Mouse (Mus musculus) kidney, embryonic 15.5 days (tissue): ENCODE measurements around the gene Ush1g. TPM values are rescaled to one million over a fixed set of nuclear protein-coding genes. Genes with fewer than 3 reads are reported as not detected.

ENCODE experiments used
- ATAC-seq: fragments of 200-750 bp; cut with Nextera tagmentation; replicated peaks from 2 replicates; pipeline ENCODE4 v1.8.0; 2017; ENCODE audit warnings: moderate TSS enrichment; ENCODE audit not compliant: low FRiP score
- H3K27ac ChIP-seq: fragments of 300-500 bp; sonication (generic); 2 replicates; pipeline ENCODE4 v1.5.1; 2015; ENCODE audit warnings: mild to moderate bottlenecking, inconsistent platforms
- H3K27me3 ChIP-seq: fragments of 300-500 bp; sonication (generic); 2 replicates; pipeline ENCODE4 v1.6.1; 2015; ENCODE audit warnings: inconsistent platforms
- H3K36me3 ChIP-seq: fragments of 300-500 bp; sonication (generic); 2 replicates; pipeline ENCODE4 v1.6.1; 2015; ENCODE audit warnings: inconsistent platforms
- H3K4me1 ChIP-seq: fragments of 300-500 bp; sonication (generic); 2 replicates; pipeline ENCODE4 v1.6.1; 2015; ENCODE audit warnings: inconsistent platforms
- H3K4me2 ChIP-seq: fragments of 300-500 bp; sonication (generic); 2 replicates; pipeline ENCODE4 v1.6.1; 2015; ENCODE audit warnings: moderate library complexity, mild to moderate bottlenecking, inconsistent platforms
- H3K4me3 ChIP-seq: fragments of 300-500 bp; sonication (generic); replicated peaks from 2 replicates; pipeline ENCODE4 v1.5.1; 2015; ENCODE audit warnings: mild to moderate bottlenecking, inconsistent platforms
- H3K9ac ChIP-seq: fragments of 300-500 bp; sonication (generic); 2 replicates; pipeline ENCODE4 v1.6.1; 2015; ENCODE audit warnings: mild to moderate bottlenecking, inconsistent platforms
- H3K9me3 ChIP-seq: fragments of 300-500 bp; sonication (generic); replicated peaks from 2 replicates; pipeline ENCODE4 v1.6.1; 2016; ENCODE audit warnings: inconsistent platforms
- WGBS: fragments of 180-500 bp; shearing (Covaris S2); methylation state at CpG from one replicate; pipeline ENCODE4 v1.1.7; 2015; ENCODE audit warnings: mixed read lengths; 5-methylcytosine and 5-hydroxymethylcytosine counted together
- polyA plus RNA-seq: library from polyadenylated mRNA; unstranded; fragments of >200 nt; fragmentation: Nextera tagmentation; extraction: Ambion mirVana; gene quantifications from 2 replicates; pipeline ENCODE4 v1.2.1, GENCODE M21; 2015

The Ush1g gene
- not detected in 2 replicates for polyA plus RNA-seq

DNA sequence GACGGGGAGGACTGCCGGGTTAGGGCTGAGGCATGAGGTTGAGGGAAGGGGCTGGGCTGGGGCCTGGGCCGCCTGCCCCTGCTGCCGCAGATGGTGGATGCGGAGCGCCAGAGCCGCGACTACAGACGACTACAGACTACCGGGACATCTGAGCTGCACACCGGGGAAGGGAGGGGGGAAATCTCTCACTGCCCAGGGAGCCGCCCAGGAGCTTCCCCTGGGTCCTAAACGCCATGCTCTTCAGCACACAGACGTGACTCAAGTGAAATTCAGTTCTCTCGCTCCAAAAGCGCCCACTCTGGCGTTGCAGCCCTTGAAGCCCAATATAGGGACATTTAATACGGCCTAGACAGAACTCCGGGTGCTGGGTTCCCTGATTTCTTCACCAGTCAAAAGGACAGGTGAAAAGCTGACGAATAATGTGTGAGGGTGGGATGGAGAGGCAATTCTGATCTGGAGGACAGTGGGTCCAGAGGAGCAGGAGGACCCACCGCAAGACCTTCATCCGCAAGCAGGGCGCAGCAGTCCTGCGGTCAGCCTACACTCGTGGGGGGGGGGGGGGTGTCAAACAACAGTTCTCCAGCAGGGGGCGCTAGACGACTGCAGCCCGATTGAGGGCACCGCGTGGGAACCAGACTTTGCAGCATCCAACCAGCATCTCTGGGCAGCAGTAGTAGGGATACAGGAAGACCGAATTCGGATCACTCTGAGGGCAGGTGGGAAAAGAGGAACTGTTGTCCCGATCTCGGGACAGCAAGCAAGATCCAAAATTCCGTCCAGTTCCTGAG is at the start of gene Ush1g:
Gene Ush1g, minus strand, starts transcription at position 136 of the 788 bp plus-strand sequence.
- no peak; the same call in 1 of the 2 replicates for ATAC-seq
- peak within 1 kb of the TSS; percentile 40 for H3K4me2 ChIP-seq
- H3K36me3 ChIP-seq: no peaks in the 10 kb centered on the region
- peak within 1 kb of the TSS; percentile 24 for H3K4me3 ChIP-seq
- H3K27me3 ChIP-seq: peaks cover 91% of the 10 kb centered on the region
- WGBS: 4% methylated on average over 35 of the region's 35 CpGs
- peaks cover 31% of the 10 kb centered on the region for H3K4me1 ChIP-seq
- H3K9ac ChIP-seq: no peak within 1 kb of the TSS
- H3K9me3 ChIP-seq: no peaks in the 10 kb centered on the region
- no peak within 1 kb of the TSS for H3K27ac ChIP-seq

GRCm38 (mm10) chr11:115371354-115371753 is 49.5 kb upstream of the Ush1g start:
- no peak for ATAC-seq
- Histone ChIP-seq H3K4me1 (peaks cover 24% of the 10 kb centered on the region), H3K4me2 (no peak overlapping the region), H3K4me3 (no peak overlapping the region), H3K27ac (no peak overlapping the region), H3K36me3 (no peaks in the 10 kb centered on the region), H3K9me3 (no peaks in the 10 kb centered on the region), H3K9ac (no peak overlapping the region), H3K27me3 (peaks cover 97% of the 10 kb centered on the region)
- 57% methylated on average over 8 of the region's 8 CpGs for WGBS

DNA sequence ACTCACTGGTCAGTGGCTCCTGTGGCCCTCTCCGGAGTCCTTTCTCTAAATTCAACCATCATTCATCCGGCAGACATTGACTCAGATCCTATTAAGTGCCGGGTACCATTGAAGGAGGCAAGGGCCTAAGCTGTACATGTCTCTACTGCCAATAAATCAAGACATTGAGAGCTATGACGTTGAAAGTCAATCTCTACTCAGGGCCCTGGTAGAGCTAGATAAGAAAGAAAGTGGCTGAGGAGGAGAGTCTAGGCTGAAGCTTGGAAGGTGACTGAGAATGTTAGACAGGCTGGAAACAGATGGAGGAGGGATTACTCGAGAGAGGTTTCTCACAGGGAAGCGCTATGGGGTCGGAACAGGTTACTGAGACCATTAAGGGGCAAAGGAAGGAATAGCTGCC is 48.5 kb upstream of the Ush1g start:
- WGBS: 47% methylated on average over 7 of the region's 7 CpGs
- no peak overlapping the region for H3K9ac ChIP-seq
- no peaks in the 10 kb centered on the region for H3K9me3 ChIP-seq
- H3K4me1 ChIP-seq: peaks cover 32% of the 10 kb centered on the region
- ATAC-seq: no peak
- no peaks in the 10 kb centered on the region for H3K36me3 ChIP-seq
- H3K4me3 ChIP-seq: no peak overlapping the region
- peaks cover 96% of the 10 kb centered on the region for H3K27me3 ChIP-seq
- H3K4me2 ChIP-seq: no peak overlapping the region
- H3K27ac ChIP-seq: no peak overlapping the region

GRCm38 (mm10) chr11:115367395-115367944 is 45.6 kb upstream of the Ush1g start, which contains the start of gene Hid1:
Hid1 (minus strand) TSS chr11:115367756.
- no peak within 1 kb of the TSS for H3K27ac ChIP-seq

DNA sequence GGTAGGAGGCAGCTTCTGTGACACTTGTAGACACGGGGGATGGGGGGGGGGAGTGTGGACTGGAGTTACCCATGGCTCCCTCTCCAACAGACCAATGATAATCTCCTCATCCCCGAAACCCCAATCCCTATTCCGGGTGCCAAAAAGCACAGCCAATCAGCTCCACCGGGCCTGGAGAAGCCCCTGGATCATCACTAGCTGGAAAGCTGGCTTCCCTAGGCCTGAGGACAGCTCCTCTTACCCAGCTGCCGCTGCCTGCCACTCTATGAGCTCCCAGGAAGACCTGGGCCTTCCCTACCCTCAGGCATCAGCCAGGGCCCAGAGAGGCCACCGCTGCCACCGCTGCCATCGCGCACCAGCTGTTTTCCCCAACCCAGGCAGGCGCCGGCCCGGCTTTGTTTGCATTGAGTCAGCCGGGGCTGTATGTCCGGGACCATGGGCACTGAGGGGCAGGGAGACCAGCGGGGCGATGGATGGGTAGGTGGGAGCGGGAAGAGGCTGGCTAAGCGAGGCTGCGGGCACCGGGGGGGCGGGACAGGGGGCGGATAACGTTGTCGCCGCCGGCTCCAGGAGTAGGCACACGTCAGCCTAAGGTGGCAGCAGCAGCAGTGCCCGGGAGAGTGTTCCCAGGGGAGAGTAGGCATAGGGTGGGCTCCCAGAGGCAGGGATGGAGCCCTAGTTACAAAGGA is 45.0 kb upstream of the Ush1g start:
- H3K4me3 ChIP-seq: peak overlapping the region; percentile 60
- 4% methylated on average over 28 of the region's 28 CpGs for WGBS
- H3K4me2 ChIP-seq: peak overlapping the region; percentile 96
- peaks cover 25% of the 10 kb centered on the region for H3K4me1 ChIP-seq
- H3K36me3 ChIP-seq: no peaks in the 10 kb centered on the region
- H3K9me3 ChIP-seq: no peaks in the 10 kb centered on the region
- peak; percentile 32 for ATAC-seq
- no peak overlapping the region for H3K27ac ChIP-seq
- H3K9ac ChIP-seq: peak overlapping the region; percentile 50
- peaks cover 66% of the 10 kb centered on the region for H3K27me3 ChIP-seq

More at GRCm38 (mm10) chr11:115367395-115367944, 45.6 kb upstream of the Ush1g start, which contains the start of gene Hid1:
- Histone ChIP-seq H3K27me3 (peaks cover 73% of the 10 kb centered on the region), H3K4me1 (peaks cover 25% of the 10 kb centered on the region), H3K9me3 (no peaks in the 10 kb centered on the region), H3K4me3 (peak within 1 kb of the TSS; percentile 60), H3K36me3 (no peaks in the 10 kb centered on the region), H3K4me2 (peak within 1 kb of the TSS; percentile 96), H3K9ac (peak within 1 kb of the TSS; percentile 50)
- WGBS: under 1% methylated on average over 39 of the region's 39 CpGs
- ATAC-seq: peak; percentile 73

DNA sequence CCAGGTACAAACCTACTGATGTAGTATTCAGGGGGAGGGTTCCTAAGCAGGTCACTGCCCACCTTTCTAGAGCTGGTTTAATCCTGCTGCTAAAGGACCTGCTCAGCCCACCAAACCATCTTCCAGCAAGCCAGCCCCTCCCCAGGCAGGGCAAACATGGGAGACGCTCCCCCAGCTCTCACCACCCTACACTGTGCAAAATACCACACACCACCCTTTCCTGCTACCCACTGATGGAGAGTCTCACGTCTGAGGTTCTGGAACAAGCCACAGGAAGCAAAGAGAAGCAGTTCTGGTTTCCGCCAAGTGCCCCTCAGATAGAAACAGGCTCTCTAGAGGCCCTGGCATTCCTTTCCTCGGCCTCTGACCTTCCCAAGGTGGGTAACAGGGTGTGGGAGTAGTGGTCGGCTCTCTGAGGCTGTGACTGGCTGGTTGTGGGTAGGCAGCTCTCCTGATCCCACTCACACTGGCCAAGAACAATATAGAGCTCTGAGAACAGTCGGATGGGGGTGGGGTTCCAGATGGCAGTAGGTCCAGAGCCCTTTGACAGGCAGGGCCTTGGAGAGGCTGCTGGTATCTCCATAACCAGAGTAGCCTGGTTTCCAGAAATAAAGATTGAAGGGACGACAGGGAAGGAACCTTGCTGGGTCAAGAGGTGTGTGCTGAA is 44.3 kb upstream of the Ush1g start:
- no peak overlapping the region for H3K27ac ChIP-seq
- no peaks in the 10 kb centered on the region for H3K9me3 ChIP-seq
- peak overlapping the region; percentile 96 for H3K4me2 ChIP-seq
- peak overlapping the region; percentile 60 for H3K4me3 ChIP-seq
- H3K4me1 ChIP-seq: peaks cover 25% of the 10 kb centered on the region
- no peaks in the 10 kb centered on the region for H3K36me3 ChIP-seq
- no peak overlapping the region for H3K9ac ChIP-seq
- WGBS: 32% methylated on average over 7 of the region's 7 CpGs
- peak; percentile 47; the same call in 1 of the 2 replicates for ATAC-seq
- peaks cover 60% of the 10 kb centered on the region for H3K27me3 ChIP-seq

DNA sequence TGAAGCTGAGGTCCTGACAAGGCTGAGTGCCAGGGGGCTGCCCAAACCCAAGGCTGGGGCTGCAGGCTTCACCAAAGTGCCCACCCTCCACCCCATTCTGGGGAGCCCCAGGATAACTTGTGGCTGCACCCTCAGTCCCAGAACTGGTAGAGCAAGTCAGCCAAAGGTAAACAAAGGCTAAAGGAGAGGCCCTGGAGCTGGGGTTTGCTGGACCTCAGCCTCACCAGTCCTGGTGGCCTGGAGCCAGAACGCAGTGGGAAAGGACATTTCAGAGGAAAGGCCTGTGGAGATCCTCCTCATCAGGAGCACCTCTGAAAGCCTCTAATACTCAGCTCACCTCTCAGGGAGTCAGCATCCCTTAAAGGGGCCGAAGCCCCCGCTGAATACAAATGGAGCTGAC is 42.3 kb upstream of the Ush1g start:
- Histone ChIP-seq H3K27ac (no peak overlapping the region), H3K4me3 (no peak overlapping the region), H3K27me3 (peaks cover 39% of the 10 kb centered on the region), H3K9ac (no peak overlapping the region), H3K36me3 (no peaks in the 10 kb centered on the region), H3K4me1 (peaks cover 34% of the 10 kb centered on the region), H3K4me2 (no peak overlapping the region), H3K9me3 (no peaks in the 10 kb centered on the region)
- ATAC-seq: no peak
- 87% methylated on average over 3 of the region's 3 CpGs for WGBS

DNA sequence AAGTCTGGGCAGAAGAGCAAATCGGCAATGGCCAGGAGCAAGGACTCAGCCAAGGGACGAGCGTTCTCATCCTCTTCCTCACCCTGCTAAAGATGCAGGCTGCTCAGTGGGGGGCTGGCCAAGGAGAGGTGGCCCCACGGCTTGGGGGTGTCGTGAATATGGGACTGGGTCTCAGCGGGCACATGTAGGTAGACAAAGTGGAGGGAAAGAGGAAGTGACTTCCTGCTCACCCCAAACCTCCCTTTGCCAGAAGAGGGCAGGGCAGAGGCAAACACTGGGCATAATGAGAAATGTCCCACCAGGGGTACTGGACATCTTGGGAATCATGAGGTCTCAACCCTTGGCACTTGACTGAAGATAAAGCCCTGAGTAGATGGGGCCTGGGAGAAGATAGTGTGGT is 37.9 kb upstream of the Ush1g start:
- H3K27ac ChIP-seq: no peak overlapping the region
- ATAC-seq: no peak

GRCm38 (mm10) chr11:115359293-115359692 is 37.5 kb upstream of the Ush1g start:
- no peaks in the 10 kb centered on the region for H3K36me3 ChIP-seq
- peaks cover 17% of the 10 kb centered on the region for H3K27me3 ChIP-seq
- H3K4me2 ChIP-seq: no peak overlapping the region
- ATAC-seq: no peak
- H3K4me3 ChIP-seq: no peak overlapping the region
- no peaks in the 10 kb centered on the region for H3K9me3 ChIP-seq
- WGBS: 34% methylated on average over 3 of the region's 3 CpGs
- H3K27ac ChIP-seq: no peak overlapping the region
- H3K4me1 ChIP-seq: peaks cover 23% of the 10 kb centered on the region
- no peak overlapping the region for H3K9ac ChIP-seq

More for the DNA sequence above, 37.9 kb upstream of the Ush1g start:
- Histone ChIP-seq H3K4me3 (no peak overlapping the region), H3K4me1 (peaks cover 23% of the 10 kb centered on the region), H3K27me3 (peaks cover 17% of the 10 kb centered on the region), H3K36me3 (no peaks in the 10 kb centered on the region), H3K9ac (no peak overlapping the region), H3K4me2 (no peak overlapping the region), H3K9me3 (no peaks in the 10 kb centered on the region)
- WGBS: 66% methylated on average over 6 of the region's 6 CpGs

GRCm38 (mm10) chr11:115358468-115358867 is 36.6 kb upstream of the Ush1g start:
- H3K4me2 ChIP-seq: no peak overlapping the region
- H3K27ac ChIP-seq: no peak overlapping the region

GRCm38 (mm10) chr11:115354183-115354582 is 32.3 kb upstream of the Ush1g start:
- H3K9ac ChIP-seq: no peak overlapping the region
- no peak overlapping the region for H3K4me2 ChIP-seq
- peaks cover 16% of the 10 kb centered on the region for H3K4me1 ChIP-seq
- H3K9me3 ChIP-seq: no peaks in the 10 kb centered on the region
- no peaks in the 10 kb centered on the region for H3K36me3 ChIP-seq
- H3K4me3 ChIP-seq: no peak overlapping the region
- ATAC-seq: peak; percentile 45; the same call in 1 of the 2 replicates
- H3K27ac ChIP-seq: no peak overlapping the region
- WGBS: 5% methylated on average over 8 of the region's 8 CpGs
- peaks cover 38% of the 10 kb centered on the region for H3K27me3 ChIP-seq

More at GRCm38 (mm10) chr11:115358468-115358867, 36.6 kb upstream of the Ush1g start:
- Histone ChIP-seq H3K27me3 (peaks cover 20% of the 10 kb centered on the region), H3K9me3 (no peaks in the 10 kb centered on the region), H3K4me1 (peaks cover 23% of the 10 kb centered on the region), H3K36me3 (no peaks in the 10 kb centered on the region), H3K9ac (no peak overlapping the region), H3K4me3 (no peak overlapping the region)
- ATAC-seq: no peak
- WGBS: 15% methylated on average over 5 of the region's 5 CpGs
